Comparison of ENCODE assay signal across 13 mouse cellular contexts in the genomic region with DNA sequence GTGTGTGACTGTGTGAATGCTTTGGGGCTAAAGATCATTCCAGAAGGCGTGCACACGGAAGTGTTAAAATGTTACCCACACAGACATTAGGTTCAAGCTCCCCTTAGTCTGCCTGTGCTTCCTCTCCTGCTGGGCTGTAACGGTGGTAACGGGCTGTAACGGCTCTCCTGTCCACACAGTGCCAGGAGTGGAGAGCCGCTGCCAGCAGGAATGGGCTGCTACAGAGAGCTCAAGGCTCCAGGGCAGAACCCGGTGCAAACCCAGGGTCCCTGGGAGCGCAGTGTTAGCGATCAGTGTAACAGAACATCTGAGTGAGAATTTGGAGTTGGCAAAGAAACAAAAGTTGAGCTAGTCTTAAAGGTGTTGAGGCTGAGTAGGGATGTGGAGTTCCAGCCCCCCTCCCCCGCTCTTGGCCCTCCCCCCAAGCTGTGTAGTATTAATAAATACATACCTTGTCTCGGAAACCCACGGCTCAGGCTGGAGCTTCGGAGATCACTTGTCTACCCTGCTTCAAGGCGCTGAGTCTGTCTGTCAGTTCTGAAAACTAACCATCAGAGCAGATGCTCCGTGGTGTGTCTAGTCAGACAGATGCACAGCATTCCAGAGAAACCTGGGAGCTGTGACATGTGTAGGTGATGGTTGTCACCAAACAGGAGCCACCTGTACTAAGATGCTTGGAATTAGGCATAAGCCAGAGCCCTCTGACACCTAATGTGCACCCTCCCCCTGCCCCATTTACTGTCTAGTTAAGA.
"Had no signal": no experiment of that assay in that cellular context is flagged by ENCODE, and none has a peak within 500 bp of the region (broad histone marks: within the 10 kb centered on the region; RNA-seq: fewer than 3 reads in every experiment).

No protein-coding gene starts in this region.

- H3K36me3 ChIP-seq: liver, embryonic 15.5 days had no signal

- H3K4me2 ChIP-seq: liver, embryonic 15.5 days; lung, embryonic 14.5 days; midbrain, embryonic 13.5 days; neural tube, embryonic 15.5 days had no signal

- H3K4me1 ChIP-seq: liver, embryonic 15.5 days; midbrain, embryonic 13.5 days; neural tube, embryonic 15.5 days had no signal

- H3K27me3 ChIP-seq: liver, embryonic 15.5 days; midbrain, embryonic 13.5 days; neural tube, embryonic 15.5 days had no signal

- H3K9ac ChIP-seq: liver, embryonic 15.5 days; lung, embryonic 14.5 days; midbrain, embryonic 13.5 days; neural tube, embryonic 15.5 days had no signal

- ATAC-seq: intestine, embryonic 16.5 days; midbrain, embryonic 13.5 days had no signal

- H3K9me3 ChIP-seq: liver, embryonic 15.5 days; midbrain, embryonic 13.5 days; neural tube, embryonic 15.5 days had no signal

- DNase-seq: kidney, adult 9 months; kidney, postnatal 14 days; left cerebral cortex, postnatal 4 days; lung, embryonic 14.5 days; right cerebral cortex, postnatal 4 days; spleen, adult 18-20 months; thymus, adult 18-20 months; thymus, postnatal 14 days had no signal

- H3K27ac ChIP-seq: liver, embryonic 15.5 days; midbrain, embryonic 13.5 days; neural tube, embryonic 15.5 days had no signal

- H3K4me3 ChIP-seq: liver, embryonic 15.5 days; midbrain, embryonic 13.5 days; myocyte; neural tube, embryonic 15.5 days had no signal
